Mouse (Mus musculus): ENCODE results near the gene Rab31. TPM values are rescaled to one million over a fixed set of nuclear protein-coding genes. Genes with fewer than 3 reads are reported as not detected.

Gene Rab31
- 1 to 10 TPM; 6.9 to 8.1 TPM for total RNA-seq (2021)
- long read RNA-seq, experiment 1, partial matches to known transcripts, result 1 of 3 reads
- long read RNA-seq, experiment 1, other reads (novel, unspliced or antisense), result 1 of 3 reads
- long read RNA-seq, experiment 2, transcript Rab31-201 (7 exons, 3,473 nt), result major isoform, 5 of 11 reads
- long read RNA-seq, experiment 2, partial matches to known transcripts, result 0 of 11 reads
- long read RNA-seq, experiment 2, other reads (novel, unspliced or antisense), result 6 of 11 reads

- peak; percentile 89 for DNase-seq
Observed at GRCm38 (mm10) chr17:65771951-65772934, at the start of gene Rab31. Gene Rab31, minus strand, starts transcription at chr17:65772752.

GRCm38 (mm10) chr17:65820197-65820596 lies 47.6 kb upstream of the Rab31 start:
- no peak for DNase-seq

GRCm38 (mm10) chr17:65813763-65814162 lies 41.2 kb upstream of the Rab31 start:
- DNase-seq, result no peak

DNA sequence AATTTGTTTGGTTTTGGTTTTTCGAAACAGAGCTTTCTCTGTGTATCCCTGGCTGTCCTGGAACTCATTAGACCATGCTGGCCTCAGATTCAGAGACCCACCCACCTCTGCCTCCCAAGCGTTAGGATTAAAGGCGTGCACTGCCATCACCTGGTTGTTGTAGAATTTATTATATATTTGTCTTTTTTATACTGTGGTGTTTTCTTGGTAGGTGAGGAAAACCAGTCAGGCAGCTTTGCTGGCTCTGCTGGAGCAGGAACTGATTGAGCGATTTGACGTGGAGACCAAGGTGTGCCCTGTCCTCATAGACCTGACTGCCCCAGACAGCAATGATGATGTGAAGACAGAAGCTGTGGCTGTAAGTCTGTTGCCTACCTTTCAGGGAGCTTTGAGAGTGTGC lies 38.5 kb upstream of the Rab31 start:
- DNase-seq, result no peak

DNA sequence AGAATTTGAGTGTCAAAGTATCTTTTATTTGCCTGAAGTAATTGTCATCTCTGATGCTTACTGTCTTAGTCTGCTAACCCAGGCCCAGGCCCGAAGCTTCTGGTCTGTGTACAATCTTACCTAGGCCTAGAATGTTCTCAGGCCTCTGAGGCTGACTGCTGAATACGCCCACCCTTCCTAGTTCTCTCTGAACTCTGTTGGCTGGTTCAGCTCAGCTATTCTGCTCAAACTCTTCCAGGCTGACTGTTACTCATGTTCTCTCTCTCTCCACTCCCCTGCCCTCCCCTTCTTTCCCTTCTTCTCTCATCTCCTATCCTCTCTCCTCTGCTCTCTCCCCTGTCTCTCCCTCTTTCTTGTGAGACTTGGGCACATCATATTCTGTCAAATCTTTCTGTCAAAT lies 33.9 kb upstream of the Rab31 start:
- DNase-seq, result no peak

GRCm38 (mm10) chr17:65805966-65806365 lies 33.4 kb upstream of the Rab31 start:
- peak; percentile 35 for DNase-seq

- DNase-seq, result no peak
Observed at GRCm38 (mm10) chr17:65802026-65802425, 29.5 kb upstream of the Rab31 start.

GRCm38 (mm10) chr17:65800451-65800850 lies 27.9 kb upstream of the Rab31 start:
- DNase-seq, result no peak

DNA sequence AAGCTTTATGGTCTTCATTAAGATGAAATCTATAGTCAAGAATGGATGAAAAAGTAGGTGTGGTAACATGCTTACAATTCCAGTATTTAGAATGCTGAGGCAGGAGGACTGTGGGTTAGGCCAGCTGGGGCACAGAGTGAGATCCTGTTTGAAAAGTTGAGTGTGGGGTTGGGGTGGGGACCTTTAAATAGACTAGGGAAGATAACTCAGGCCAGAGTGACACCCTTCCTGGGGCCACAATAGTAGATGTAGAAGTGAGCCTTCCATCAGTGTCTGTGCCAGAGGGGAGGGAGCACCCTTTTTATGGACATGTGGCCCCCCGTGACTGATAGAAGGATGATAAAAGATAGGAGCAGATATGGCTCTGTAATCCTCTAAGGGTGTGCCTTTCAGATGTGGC lies 26.8 kb upstream of the Rab31 start:
- DNase-seq, result no peak

GRCm38 (mm10) chr17:65798446-65798845 lies 25.9 kb upstream of the Rab31 start:
- DNase-seq, result no peak

DNA sequence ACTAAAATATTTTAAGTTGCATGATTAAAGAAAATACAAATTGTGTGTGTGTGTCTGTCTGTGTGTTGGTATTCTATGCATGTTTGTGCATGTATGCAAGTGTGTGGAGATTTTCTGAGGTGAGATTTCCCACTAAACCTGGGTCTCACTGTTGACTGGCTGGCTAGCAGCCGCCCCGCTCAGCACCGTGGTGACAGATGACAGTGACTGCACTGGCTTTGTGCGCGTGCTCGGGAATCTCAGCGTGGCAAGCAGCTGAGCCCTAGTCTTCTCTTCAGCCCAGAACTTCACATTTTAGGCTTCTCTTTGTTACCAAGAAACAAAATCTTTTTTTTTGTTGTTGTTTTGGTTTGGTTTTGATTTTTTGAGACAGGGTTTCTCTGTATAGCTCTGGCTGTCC lies 23.5 kb upstream of the Rab31 start:
- no peak for DNase-seq

DNA sequence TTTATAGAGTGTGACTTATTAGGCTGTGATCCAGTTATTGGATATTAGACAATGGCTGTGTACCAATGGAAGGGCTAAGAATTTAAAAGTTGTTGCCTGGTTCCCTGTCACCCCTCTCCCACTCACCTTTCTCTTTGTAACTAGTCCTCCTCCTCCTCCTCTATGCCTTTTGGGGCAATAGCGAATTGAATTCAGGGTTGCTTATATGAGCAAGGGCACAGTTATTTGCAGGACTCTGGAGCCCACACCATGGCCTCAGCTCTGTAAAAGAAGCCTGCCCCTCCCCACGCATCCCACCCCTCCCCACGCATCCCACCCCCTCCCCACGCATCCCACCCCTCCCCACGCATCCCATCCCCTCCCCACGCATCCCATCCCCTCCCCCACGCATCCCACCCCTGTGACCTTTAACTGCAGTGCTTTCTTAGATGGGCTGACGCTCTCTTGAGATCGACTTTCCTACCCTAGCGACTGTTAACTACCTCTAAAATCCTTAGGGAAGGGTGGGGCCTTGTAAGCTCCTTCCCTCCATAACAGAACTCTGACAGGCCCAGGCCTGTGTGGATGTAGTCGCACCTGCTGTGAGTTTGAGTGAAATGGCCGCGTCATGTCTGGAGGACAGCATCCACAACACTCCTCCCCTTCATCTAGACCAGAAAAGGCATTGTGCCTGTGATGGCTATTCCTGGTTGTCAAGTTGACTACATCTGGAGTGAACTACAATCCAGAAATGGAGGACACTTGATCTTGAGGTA lies 21.7 kb upstream of the Rab31 start:
- DNase-seq, result no peak

- no peak for DNase-seq
Observed at GRCm38 (mm10) chr17:65793307-65793930, 20.9 kb upstream of the Rab31 start.

- no peak for DNase-seq
Observed at GRCm38 (mm10) chr17:65791161-65791560, 18.6 kb upstream of the Rab31 start.

DNA sequence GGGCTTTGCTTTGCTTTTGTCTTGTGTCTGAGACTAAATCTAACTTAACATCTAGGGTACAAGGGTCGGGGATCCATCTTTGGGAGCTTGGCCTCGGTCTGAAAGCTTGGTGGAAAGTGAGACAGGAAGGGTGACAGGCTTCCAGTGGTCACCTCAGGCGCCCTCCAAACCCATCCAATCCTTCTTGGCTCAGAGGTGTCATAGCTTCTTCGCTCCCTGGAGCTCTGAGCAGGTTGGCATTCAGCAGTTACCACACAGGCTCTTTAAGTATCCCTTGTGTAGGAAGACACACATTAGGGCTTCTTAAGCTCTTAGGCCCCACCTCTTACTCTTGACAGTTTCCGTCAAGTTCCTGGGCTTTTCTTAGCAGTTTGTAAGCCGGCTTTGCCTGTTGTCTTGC lies 17.0 kb upstream of the Rab31 start:
- DNase-seq, result peak; percentile 43

GRCm38 (mm10) chr17:65788542-65789291 lies 16.2 kb upstream of the Rab31 start:
- DNase-seq, result peak; percentile 67

GRCm38 (mm10) chr17:65787261-65787660 lies 14.7 kb upstream of the Rab31 start:
- DNase-seq, result no peak

DNA sequence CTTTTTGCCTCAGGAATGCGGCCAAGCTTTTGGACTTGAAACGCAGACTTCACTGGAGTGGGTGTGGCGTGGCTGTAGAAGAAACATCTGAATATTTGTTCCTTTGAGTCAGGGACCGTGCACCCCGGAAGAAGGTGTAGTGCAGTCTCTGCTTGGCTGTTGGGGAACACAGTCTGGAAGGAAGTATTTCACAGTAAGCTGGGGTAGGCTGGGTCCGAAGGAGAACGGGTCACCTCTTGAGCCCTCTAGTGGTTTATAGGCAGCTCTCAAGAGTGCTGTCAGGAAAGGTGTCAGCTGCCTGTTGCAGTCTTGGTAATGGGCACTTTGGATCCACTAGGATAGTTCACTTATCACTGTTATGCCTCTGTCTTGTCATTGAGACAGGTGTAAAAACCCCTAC lies 13.7 kb upstream of the Rab31 start:
- DNase-seq, result no peak

- no peak for DNase-seq
Observed at GRCm38 (mm10) chr17:65785707-65786106, 13.2 kb upstream of the Rab31 start.

- no peak for DNase-seq
Observed at GRCm38 (mm10) chr17:65784610-65785140, 12.1 kb upstream of the Rab31 start.
